Mouse (Mus musculus) midbrain, embryonic 11.5 days (tissue): ENCODE measurements around the gene Gpld1. TPM values are rescaled to one million over a fixed set of nuclear protein-coding genes. Genes with fewer than 3 reads are reported as not detected.

Source experiments
- ATAC-seq: fragments of 200-750 bp; cut with Nextera tagmentation; 2 replicates; pipeline ENCODE4 v1.8.0; 2017; ENCODE audit warnings: moderate TSS enrichment, moderate library complexity; ENCODE audit not compliant: low FRiP score
- DNase-seq: peaks from one replicate; pipeline ENCODE4 v3.0.0; 2015; ENCODE audit warnings: low spot score; ENCODE audit errors: missing footprints
- H3K27ac ChIP-seq: fragments of 300-500 bp; sonication (generic); 2 replicates; pipeline ENCODE4 v1.5.1; 2014; ENCODE audit warnings: low read depth, low read length
- H3K27me3 ChIP-seq: fragments of 300-500 bp; sonication (generic); 2 replicates; pipeline ENCODE4 v1.6.1; 2014; ENCODE audit warnings: mild to moderate bottlenecking, low read length, moderate library complexity, mixed read lengths; ENCODE audit not compliant: control insufficient read depth, insufficient read depth
- H3K36me3 ChIP-seq: fragments of 300-500 bp; sonication (generic); 2 replicates; pipeline ENCODE4 v1.6.1; 2014; ENCODE audit warnings: mild to moderate bottlenecking, low read length, moderate library complexity, mixed read lengths; ENCODE audit not compliant: control insufficient read depth, insufficient read depth
- H3K4me1 ChIP-seq: fragments of 300-500 bp; sonication (generic); 2 replicates; pipeline ENCODE4 v1.6.1; 2014; ENCODE audit warnings: low read length; ENCODE audit not compliant: control insufficient read depth, insufficient read depth
- H3K4me2 ChIP-seq: fragments of 300-500 bp; sonication (generic); 2 replicates; pipeline ENCODE4 v1.6.1; 2014; ENCODE audit warnings: mild to moderate bottlenecking, moderate library complexity
- H3K4me3 ChIP-seq: fragments of 300-500 bp; sonication (generic); 2 replicates; pipeline ENCODE4 v1.5.1; 2014; ENCODE audit warnings: low read depth, low read length
- H3K9ac ChIP-seq: fragments of 300-500 bp; sonication (generic); 2 replicates; pipeline ENCODE4 v1.6.1; 2014; ENCODE audit warnings: low read length
- H3K9me3 ChIP-seq: fragments of 300-500 bp; sonication (generic); 2 replicates; pipeline ENCODE4 v1.6.1; 2016; ENCODE audit warnings: low read length; ENCODE audit not compliant: control insufficient read depth
- WGBS: fragments of 180-500 bp; shearing (Covaris S2); extraction: QIAGEN DNeasy Blood & Tissue Kit; methylation state at CpG from one replicate; pipeline ENCODE4 v1.1.7; 2014; 5-methylcytosine and 5-hydroxymethylcytosine counted together
- polyA plus RNA-seq: library from polyadenylated mRNA; unstranded; fragments of >200 nt; fragmentation: Nextera tagmentation; extraction: Ambion mirVana; gene quantifications from 2 replicates; pipeline ENCODE4 v1.2.1, GENCODE M21; 2014

The Gpld1 gene
- polyA plus RNA-seq, 1 experiment from 2014 or later: 0.23 TPM

- Histone ChIP-seq H3K27ac (no peak overlapping the region), H3K36me3 (no peaks in the 10 kb centered on the region; the same call in 1 of the 2 replicates), H3K4me1 (no peaks in the 10 kb centered on the region), H3K9ac (no peak overlapping the region), H3K27me3 (no peaks in the 10 kb centered on the region), H3K4me2 (no peak overlapping the region), H3K4me3 (no peak overlapping the region), H3K9me3 (no peaks in the 10 kb centered on the region)
- ATAC-seq (no peak), DNase-seq (no peak)
- 70% methylated on average over 13 of the region's 13 CpGs for WGBS
Observed at GRCm38 (mm10) chr13:24915831-24916230, 27.1 kb upstream of the Gpld1 start.

GRCm38 (mm10) chr13:24920333-24920977, 22.5 kb upstream of the Gpld1 start:
- Histone ChIP-seq H3K36me3 (no peaks in the 10 kb centered on the region), H3K4me3 (no peak overlapping the region), H3K9ac (no peak overlapping the region), H3K27ac (no peak overlapping the region), H3K27me3 (no peaks in the 10 kb centered on the region), H3K9me3 (no peaks in the 10 kb centered on the region), H3K4me2 (no peak overlapping the region), H3K4me1 (no peaks in the 10 kb centered on the region)
- 38% methylated on average over 5 of the region's 5 CpGs for WGBS
- DNase-seq: no peak
- peak; percentile 72 for ATAC-seq

- H3K27me3 ChIP-seq: no peaks in the 10 kb centered on the region
- H3K4me1 ChIP-seq: no peaks in the 10 kb centered on the region
- no peaks in the 10 kb centered on the region for H3K9me3 ChIP-seq
- no peak overlapping the region for H3K4me3 ChIP-seq
- 85% methylated on average over 6 of the region's 6 CpGs for WGBS
- ATAC-seq (no peak), DNase-seq (no peak)
- H3K4me2 ChIP-seq: no peak overlapping the region
- no peaks in the 10 kb centered on the region for H3K36me3 ChIP-seq
- H3K9ac ChIP-seq: no peak overlapping the region
- no peak overlapping the region for H3K27ac ChIP-seq
Observed at GRCm38 (mm10) chr13:24921281-24921680, 21.7 kb upstream of the Gpld1 start.

- Histone ChIP-seq H3K27me3 (no peaks in the 10 kb centered on the region), H3K4me2 (no peak overlapping the region), H3K4me1 (no peaks in the 10 kb centered on the region), H3K27ac (no peak overlapping the region), H3K4me3 (no peak overlapping the region), H3K9me3 (no peaks in the 10 kb centered on the region), H3K36me3 (no peaks in the 10 kb centered on the region), H3K9ac (no peak overlapping the region)
- DNase-seq (no peak), ATAC-seq (no peak)
- WGBS: 94% methylated on average over 5 of the region's 5 CpGs
Observed at GRCm38 (mm10) chr13:24923991-24924390, 19.0 kb upstream of the Gpld1 start.

GRCm38 (mm10) chr13:24930591-24930990, 12.4 kb upstream of the Gpld1 start:
- DNase-seq: no peak

GRCm38 (mm10) chr13:24933199-24933598, 9.8 kb upstream of the Gpld1 start:
- H3K4me1 ChIP-seq: peaks cover 2% of the 10 kb centered on the region; the same call in 1 of the 2 replicates
- no peak overlapping the region for H3K4me2 ChIP-seq
- no peak overlapping the region for H3K27ac ChIP-seq
- H3K27me3 ChIP-seq: no peaks in the 10 kb centered on the region
- H3K9me3 ChIP-seq: no peaks in the 10 kb centered on the region
- ATAC-seq (no peak), DNase-seq (no peak)
- no peaks in the 10 kb centered on the region; the same call in 1 of the 2 replicates for H3K36me3 ChIP-seq
- 94% methylated on average over 7 of the region's 7 CpGs for WGBS
- H3K9ac ChIP-seq: no peak overlapping the region
- no peak overlapping the region for H3K4me3 ChIP-seq

More at GRCm38 (mm10) chr13:24930591-24930990, 12.4 kb upstream of the Gpld1 start:
- Histone ChIP-seq H3K27ac (no peak overlapping the region), H3K36me3 (no peaks in the 10 kb centered on the region; the same call in 1 of the 2 replicates), H3K27me3 (no peaks in the 10 kb centered on the region), H3K4me1 (no peaks in the 10 kb centered on the region), H3K9ac (no peak overlapping the region), H3K4me3 (no peak overlapping the region), H3K9me3 (no peaks in the 10 kb centered on the region), H3K4me2 (no peak overlapping the region)
- no peak for ATAC-seq

GRCm38 (mm10) chr13:24936772-24937107, 6.2 kb upstream of the Gpld1 start:
- Histone ChIP-seq H3K9me3 (no peaks in the 10 kb centered on the region), H3K36me3 (no peaks in the 10 kb centered on the region; the same call in 1 of the 2 replicates), H3K4me1 (peaks cover 2% of the 10 kb centered on the region; the same call in 1 of the 2 replicates), H3K9ac (peak overlapping the region; percentile 90), H3K4me2 (peak overlapping the region; percentile 90), H3K27me3 (no peaks in the 10 kb centered on the region; the same call in 1 of the 2 replicates), H3K4me3 (peak overlapping the region; percentile 90), H3K27ac (no peak overlapping the region)
- DNase-seq (no peak), ATAC-seq (peak; percentile 15; the same call in 1 of the 2 replicates)
- 62% methylated on average over 5 of the region's 5 CpGs for WGBS

GRCm38 (mm10) chr13:24937108-24937838, 5.7 kb upstream of the Gpld1 start, which contains the start of gene Aldh5a1:
Gene Aldh5a1, minus strand, starts transcription at chr13:24937661.
- under 1% methylated on average over 68 of the region's 75 CpGs for WGBS
- H3K27ac ChIP-seq: peak within 1 kb of the TSS; percentile 48; the same call in 1 of the 2 replicates

GRCm38 (mm10) chr13:24937839-24938166, 5.1 kb upstream of the Gpld1 start:
- peak; percentile 96 for DNase-seq
- Histone ChIP-seq H3K4me3 (peak overlapping the region; percentile 90), H3K9me3 (no peaks in the 10 kb centered on the region), H3K4me1 (peaks cover 2% of the 10 kb centered on the region; the same call in 1 of the 2 replicates), H3K4me2 (peak overlapping the region; percentile 90), H3K9ac (peak overlapping the region; percentile 90), H3K27me3 (no peaks in the 10 kb centered on the region; the same call in 1 of the 2 replicates), H3K36me3 (no peaks in the 10 kb centered on the region; the same call in 1 of the 2 replicates), H3K27ac (no peak overlapping the region)
- ATAC-seq: peak; percentile 51
- WGBS: 18% methylated on average over 12 of the region's 12 CpGs

More at GRCm38 (mm10) chr13:24937108-24937838, 5.7 kb upstream of the Gpld1 start, which contains the start of gene Aldh5a1:
- Histone ChIP-seq H3K4me2 (peak within 1 kb of the TSS; percentile 90), H3K4me1 (peaks cover 2% of the 10 kb centered on the region; the same call in 1 of the 2 replicates), H3K9ac (peak within 1 kb of the TSS; percentile 90), H3K27me3 (no peaks in the 10 kb centered on the region; the same call in 1 of the 2 replicates), H3K36me3 (no peaks in the 10 kb centered on the region; the same call in 1 of the 2 replicates), H3K4me3 (peak within 1 kb of the TSS; percentile 90), H3K9me3 (no peaks in the 10 kb centered on the region)
- DNase-seq (peak; percentile 96), ATAC-seq (peak; percentile 91)
